Mouse (Mus musculus) stomach, adult 2 months (tissue): Measurements from ENCODE around the gene Nupl2. TPM values are rescaled to one million over a fixed set of nuclear protein-coding genes. Genes with fewer than 3 reads are reported as not detected.

Experiments used
- polyA plus RNA-seq: library from polyadenylated mRNA; depleted of rRNA; stranded (reverse); fragments of >200 nt; gene quantifications from 2 replicates; pipeline ENCODE4 v1.2.3, GENCODE M21; 2012; rRNA removed

Nupl2 gene
- 3.4 and 3.8 TPM in 2 replicates for polyA plus RNA-seq

DNA sequence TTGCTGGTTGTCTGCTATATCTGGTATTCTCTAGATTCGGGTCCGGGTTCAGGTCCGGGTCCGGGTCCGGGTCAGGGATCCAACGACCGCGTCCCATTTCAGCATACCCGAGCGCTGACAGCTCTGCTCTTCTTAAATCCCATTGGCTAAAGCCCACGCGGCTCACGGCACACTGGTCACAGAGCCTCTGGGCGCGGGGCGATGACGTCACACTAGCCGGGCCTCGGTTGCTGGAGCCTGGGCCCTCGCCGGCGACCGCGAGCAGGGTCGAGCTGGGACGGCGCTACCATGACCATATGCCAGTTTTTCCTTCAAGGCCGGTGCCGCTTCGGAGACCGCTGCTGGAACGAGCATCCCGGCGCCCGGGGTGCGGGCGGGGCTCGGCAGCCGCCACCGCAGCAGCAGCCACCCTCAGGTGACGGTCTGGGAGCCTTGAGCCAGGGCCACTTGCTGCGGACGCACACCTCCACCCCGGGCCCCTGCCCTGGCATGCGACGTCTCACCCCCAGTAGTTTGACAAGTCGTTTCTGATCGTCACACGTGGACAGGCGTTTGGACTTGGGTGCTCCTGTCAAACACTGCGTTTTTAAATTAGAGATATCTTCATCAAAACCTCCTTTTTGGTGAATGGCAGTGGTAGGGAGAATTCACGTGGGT lies at the start of gene Nupl2:
TSS of gene Nupl2 (plus strand) at position 175 of the 657 bp plus-strand sequence.

Other genes with a start within 250 kb of the Nupl2 start
- 0.60 and 0.66 TPM in 2 replicates for gene Fam126a, start 134.3 kb upstream of the Nupl2 start, polyA plus RNA-seq
- 0.16 and 0.31 TPM in 2 replicates for gene Klhl7, start 64.4 kb upstream of the Nupl2 start, polyA plus RNA-seq
- 26.9 and 37.0 TPM in 2 replicates for gene Kcnh2, start 186.6 kb downstream of the Nupl2 start, polyA plus RNA-seq
- 4.6 TPM in 2 replicates for gene Nos3, start 199.8 kb downstream of the Nupl2 start, polyA plus RNA-seq
- gene Atg9b, start 227.2 kb downstream of the Nupl2 start, polyA plus RNA-seq: 15.6 and 34.2 TPM in 2 replicates
- 44.2 and 47.3 TPM in 2 replicates for gene Abcb8, start 228.7 kb downstream of the Nupl2 start, polyA plus RNA-seq
- gene Asic3, start 248.4 kb downstream of the Nupl2 start, polyA plus RNA-seq: 0.09 and 0.21 TPM in 2 replicates